Mouse (Mus musculus) erythroblast, embryonic 14.5 days (primary cell): Measurements from ENCODE around the gene Atp2c2. TPM values are rescaled to one million over a fixed set of nuclear protein-coding genes. Genes with fewer than 3 reads are reported as not detected.

Experiments used
- H3K27me3 ChIP-seq: 2 replicates; pipeline ENCODE4 v1.6.1; 2012; ENCODE audit warnings: inconsistent platforms; ENCODE audit not compliant: control insufficient read depth
- H3K36me3 ChIP-seq: 2 replicates; pipeline ENCODE4 v1.6.1; 2012; ENCODE audit warnings: mild to moderate bottlenecking, inconsistent platforms; ENCODE audit not compliant: control insufficient read depth
- H3K4me1 ChIP-seq: 2 replicates; pipeline ENCODE4 v1.6.1; 2012; ENCODE audit warnings: inconsistent platforms; ENCODE audit not compliant: control insufficient read depth
- H3K4me3 ChIP-seq: replicated peaks from 2 replicates; pipeline ENCODE3; 2012; ENCODE audit warnings: moderate library complexity, mild to moderate bottlenecking, inconsistent platforms
- H3K9me3 ChIP-seq: 2 replicates; pipeline ENCODE4 v1.6.1; 2012; ENCODE audit warnings: low read length, inconsistent platforms, mixed read lengths; ENCODE audit not compliant: control insufficient read depth
- GATA1 ChIP-seq: IDR thresholded peaks from 2 replicates; pipeline ENCODE4 v1.6.1; 2012; ENCODE audit warnings: low read length, inconsistent platforms, mixed read lengths
- TAL1 ChIP-seq: IDR thresholded peaks from 3 replicates; pipeline ENCODE4 v1.6.1; 2012; ENCODE audit warnings: low read length, inconsistent platforms, mixed read lengths
- polyA plus RNA-seq: library from polyadenylated mRNA; stranded (reverse); fragments of >175 nt; gene quantifications from 2 replicates; pipeline ENCODE4 v1.2.3, GENCODE M21; 2012

Gene Atp2c2
- polyA plus RNA-seq = not detected in 2 replicates

DNA sequence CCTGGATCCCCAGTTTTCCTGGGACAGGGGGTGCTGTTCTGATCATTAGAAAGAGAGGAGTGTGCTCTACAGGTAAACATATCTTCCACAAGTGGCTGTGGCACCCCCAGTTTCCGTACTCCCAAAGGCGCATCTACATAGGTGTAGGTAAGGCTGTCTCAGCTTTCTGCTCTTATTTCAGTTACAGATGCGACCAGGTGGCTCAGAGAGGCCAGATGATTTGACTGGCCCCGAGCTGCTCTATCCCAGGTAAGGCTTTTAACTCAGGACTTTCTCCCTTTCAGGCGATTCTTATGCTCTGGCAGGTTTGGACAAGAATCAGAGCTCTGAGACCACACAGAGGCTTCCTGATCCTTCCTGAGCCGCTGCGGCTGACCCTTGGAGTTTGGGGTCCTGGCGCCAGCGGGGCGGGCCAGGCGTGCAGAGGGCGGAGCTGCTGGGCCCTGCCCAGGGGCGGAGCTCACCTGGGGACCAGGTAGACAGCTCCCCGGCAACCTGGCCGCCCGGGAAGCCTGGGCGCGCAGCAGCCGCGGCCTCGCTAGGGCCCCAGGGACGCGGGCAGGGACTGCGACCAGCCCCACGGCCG is at the start of gene Atp2c2:
Gene Atp2c2 (plus strand): TSS at position 461 of the 586 bp plus-strand sequence.
- no peak within 1 kb of the TSS for H3K4me3 ChIP-seq
- H3K36me3 ChIP-seq = no peaks in the 10 kb centered on the region
- no peak for TF ChIP-seq GATA1
- TF ChIP-seq TAL1 = no peak
- H3K27me3 ChIP-seq = peaks cover 42% of the 10 kb centered on the region
- no peaks in the 10 kb centered on the region for H3K9me3 ChIP-seq
- H3K4me1 ChIP-seq = no peaks in the 10 kb centered on the region

DNA sequence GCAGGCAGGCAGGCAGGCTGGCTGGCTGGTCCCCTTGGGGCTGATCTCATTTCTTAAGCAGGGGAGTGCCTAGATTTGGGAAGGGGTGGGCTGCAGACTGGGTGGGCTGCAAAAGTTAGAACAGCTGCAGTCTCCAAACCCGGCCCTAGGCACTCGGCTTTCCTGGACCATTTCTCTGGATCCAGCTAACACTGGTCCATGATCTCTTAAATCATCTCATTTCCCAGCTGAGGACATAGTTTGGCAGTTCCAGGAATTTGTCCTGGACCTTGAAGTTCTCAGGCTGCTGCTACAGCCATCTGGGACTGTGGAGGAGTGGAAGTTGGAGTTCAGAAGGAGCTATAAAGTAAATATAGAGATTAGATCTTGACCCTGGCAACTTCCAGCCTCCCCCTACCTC is 48.5 kb upstream of the Atp2c2 start:
- H3K36me3 ChIP-seq = no peaks in the 10 kb centered on the region
- peaks cover 10% of the 10 kb centered on the region for H3K9me3 ChIP-seq
- TF ChIP-seq TAL1 (no peak), GATA1 (no peak)
- no peaks in the 10 kb centered on the region for H3K27me3 ChIP-seq
- no peaks in the 10 kb centered on the region for H3K4me1 ChIP-seq
- no peak overlapping the region for H3K4me3 ChIP-seq

DNA sequence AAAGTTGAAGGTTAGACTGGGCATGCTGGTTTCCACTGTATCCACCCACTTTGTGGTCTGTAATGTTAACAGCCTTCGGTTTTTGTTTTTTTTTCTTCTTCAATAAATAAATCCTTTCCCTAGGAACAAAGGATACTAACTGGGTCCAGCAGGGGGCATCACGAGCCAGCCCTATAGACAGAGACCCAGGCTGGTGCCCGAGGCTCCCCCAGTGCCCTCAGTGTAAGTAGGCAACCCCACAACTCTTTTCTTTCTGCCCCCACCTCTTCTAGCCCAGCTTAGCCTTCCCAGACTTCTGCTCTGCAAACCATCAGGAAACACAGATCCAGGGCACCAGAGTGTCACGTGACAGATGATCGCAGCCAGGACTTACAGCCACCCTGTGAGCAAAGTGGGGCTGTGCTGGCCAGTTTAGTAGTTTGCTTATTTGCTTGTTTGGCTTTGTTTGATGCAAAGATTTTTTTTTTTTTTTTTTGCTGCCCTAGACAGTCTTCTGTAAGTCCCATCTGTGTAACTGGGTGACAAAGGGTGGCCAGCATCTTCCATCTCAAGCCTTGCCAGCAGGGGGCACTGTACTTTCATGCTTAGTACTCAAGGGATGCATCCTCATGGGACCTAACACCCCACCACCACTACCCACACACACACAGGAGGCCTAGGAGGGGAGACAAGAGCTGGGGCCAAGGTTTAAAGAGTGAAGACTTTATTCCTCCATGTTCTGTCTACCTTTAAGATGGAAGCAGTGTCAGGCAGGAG is 42.9 kb upstream of the Atp2c2 start:
- TF ChIP-seq GATA1 = no peak
- no peak for TF ChIP-seq TAL1
- peaks cover 2% of the 10 kb centered on the region; the same call in 1 of the 2 replicates for H3K9me3 ChIP-seq

DNA sequence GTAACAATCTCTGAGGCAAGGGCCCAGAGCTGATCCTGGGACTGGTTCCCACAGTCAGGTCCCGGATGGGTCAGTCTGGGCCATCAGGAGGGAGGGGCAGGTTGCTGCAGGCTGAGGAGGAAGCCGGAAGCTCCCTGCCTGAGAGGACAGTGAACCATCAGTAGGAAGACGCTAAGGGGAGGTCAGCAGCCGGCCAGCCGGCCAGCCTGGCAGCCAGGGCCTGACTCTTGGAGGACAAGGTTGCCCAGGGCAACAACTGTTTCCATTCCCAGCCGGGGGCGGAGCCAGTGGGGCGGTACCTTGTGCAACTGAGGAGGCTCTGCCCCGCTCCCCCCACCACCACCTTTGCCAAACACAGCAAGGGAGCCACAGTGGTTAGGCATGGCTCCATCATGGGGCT is 38.7 kb upstream of the Atp2c2 start:
- no peaks in the 10 kb centered on the region for H3K9me3 ChIP-seq
- 0 out of 2 replicates have a peak, but pooled peaks cover 5% of the 10 kb centered on the region for H3K27me3 ChIP-seq
- H3K4me3 ChIP-seq = no peak overlapping the region
- no peaks in the 10 kb centered on the region for H3K4me1 ChIP-seq
- no peaks in the 10 kb centered on the region for H3K36me3 ChIP-seq
- TF ChIP-seq TAL1 (no peak), GATA1 (no peak)

More for the DNA sequence above, 42.9 kb upstream of the Atp2c2 start:
- Histone ChIP-seq H3K27me3 (no peaks in the 10 kb centered on the region), H3K4me1 (no peaks in the 10 kb centered on the region), H3K4me3 (no peak overlapping the region), H3K36me3 (no peaks in the 10 kb centered on the region)

DNA sequence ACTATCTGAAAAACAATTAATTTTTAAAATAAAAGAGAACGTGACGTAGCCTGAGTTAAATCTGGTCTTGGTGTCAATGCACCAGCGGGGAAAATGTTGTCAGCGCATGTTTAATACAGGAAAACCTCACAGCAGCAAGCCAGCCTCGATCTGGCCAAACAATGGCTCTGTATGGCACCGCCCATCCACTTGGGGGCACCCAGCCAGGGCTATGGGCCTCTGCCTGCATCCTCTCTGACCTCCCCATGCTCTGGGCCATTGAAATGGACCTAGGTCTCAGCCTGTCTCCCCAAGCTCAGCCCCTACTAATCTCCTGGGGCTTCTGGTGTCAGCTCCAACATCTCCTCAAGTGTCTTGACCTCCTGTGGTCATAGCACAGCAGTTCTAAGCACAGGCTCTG is 37.9 kb upstream of the Atp2c2 start:
- TF ChIP-seq GATA1 (no peak), TAL1 (no peak)
- Histone ChIP-seq H3K27me3 (peaks cover 10% of the 10 kb centered on the region), H3K36me3 (no peaks in the 10 kb centered on the region), H3K9me3 (no peaks in the 10 kb centered on the region), H3K4me3 (no peak overlapping the region), H3K4me1 (no peaks in the 10 kb centered on the region)

DNA sequence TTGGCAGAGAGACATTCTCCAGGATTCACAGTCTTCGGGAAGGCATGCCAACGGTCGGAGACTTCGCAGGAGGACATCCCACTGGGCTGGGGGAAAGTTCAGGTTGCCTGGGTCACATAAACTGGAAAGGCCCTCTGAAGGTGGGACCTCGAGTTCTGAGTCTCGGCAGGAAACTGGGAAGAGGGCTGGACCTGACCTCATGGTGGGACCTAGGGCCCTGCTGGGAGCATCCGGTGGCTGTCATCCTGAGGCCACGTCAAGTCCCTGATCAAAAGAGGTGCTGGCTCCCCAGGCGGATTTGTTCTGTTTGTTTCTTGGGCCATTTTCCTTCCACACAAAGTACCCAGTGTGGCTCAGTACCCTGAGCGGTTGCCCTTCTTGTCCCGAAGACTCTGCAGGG is 36.4 kb upstream of the Atp2c2 start:
- H3K4me1 ChIP-seq = no peaks in the 10 kb centered on the region
- H3K4me3 ChIP-seq = no peak overlapping the region
- H3K9me3 ChIP-seq = no peaks in the 10 kb centered on the region
- no peak for TF ChIP-seq TAL1
- TF ChIP-seq GATA1 = no peak
- H3K36me3 ChIP-seq = no peaks in the 10 kb centered on the region
- H3K27me3 ChIP-seq = peaks cover 10% of the 10 kb centered on the region

DNA sequence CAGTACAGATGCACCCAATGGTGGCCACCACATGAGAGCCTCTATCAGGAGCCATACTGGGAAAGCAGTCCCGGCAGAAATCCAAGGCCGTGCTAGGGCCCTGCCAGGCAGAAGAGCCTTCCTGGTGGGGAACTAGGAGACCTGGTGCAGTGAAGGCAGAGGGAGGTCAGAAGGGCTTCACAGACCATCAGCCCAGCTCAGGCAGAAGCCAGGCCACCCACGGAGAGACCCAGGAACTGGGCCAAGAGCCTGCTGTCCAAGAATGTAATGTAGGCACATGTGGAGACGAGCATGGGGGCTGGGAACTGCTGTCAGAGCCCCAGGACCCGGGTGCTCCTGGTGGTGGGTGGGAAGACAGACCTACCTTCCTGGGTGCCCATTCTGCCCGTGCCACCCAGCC is 34.5 kb upstream of the Atp2c2 start:
- Histone ChIP-seq H3K27me3 (peaks cover 10% of the 10 kb centered on the region), H3K9me3 (no peaks in the 10 kb centered on the region), H3K4me1 (no peaks in the 10 kb centered on the region), H3K36me3 (no peaks in the 10 kb centered on the region), H3K4me3 (no peak overlapping the region)
- TF ChIP-seq GATA1 (no peak), TAL1 (no peak)

DNA sequence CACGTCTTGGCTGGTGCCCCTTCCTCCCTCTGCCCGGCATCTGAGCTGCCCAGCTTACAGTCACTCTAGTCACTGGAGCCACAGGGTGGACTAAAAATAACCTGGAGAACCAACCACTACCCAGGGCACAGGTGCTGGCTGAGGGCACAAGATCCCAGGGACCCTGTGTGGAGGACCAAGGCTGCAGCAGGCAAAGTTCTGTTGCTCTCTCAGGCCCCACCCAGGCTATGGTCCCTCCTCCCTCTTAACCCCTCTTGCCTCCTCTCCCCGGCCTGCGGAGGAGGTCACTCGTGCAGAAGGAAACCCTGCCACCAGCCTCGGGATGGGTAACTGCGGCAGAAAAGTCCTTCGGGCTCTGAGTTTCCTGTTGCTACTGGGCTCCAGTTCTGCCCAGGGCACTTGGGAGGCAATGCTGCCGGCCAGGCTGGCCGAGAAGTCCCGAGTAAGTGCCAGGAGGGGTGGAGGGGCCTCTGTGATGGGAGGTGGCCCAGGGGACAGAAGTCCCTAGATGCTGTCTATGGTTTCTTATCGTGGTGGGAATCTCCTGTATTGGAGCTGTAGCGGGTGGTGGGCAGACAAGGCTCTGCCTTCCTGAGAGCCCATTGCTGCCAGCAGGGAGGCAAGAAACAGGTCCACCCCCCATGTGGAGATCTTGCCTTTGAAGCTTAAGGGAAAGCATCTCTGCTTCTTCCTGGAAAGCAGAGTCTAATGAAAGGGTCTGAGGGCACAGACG is 33.4 kb upstream of the Atp2c2 start, which contains the start of gene Wfdc1:
Gene Wfdc1 (plus strand): TSS at position 147 of the 733 bp plus-strand sequence.
- Histone ChIP-seq H3K27me3 (peaks cover 10% of the 10 kb centered on the region), H3K36me3 (no peaks in the 10 kb centered on the region), H3K9me3 (no peaks in the 10 kb centered on the region), H3K4me1 (no peaks in the 10 kb centered on the region), H3K4me3 (no peak within 1 kb of the TSS)
- TF ChIP-seq TAL1 (no peak), GATA1 (no peak)

DNA sequence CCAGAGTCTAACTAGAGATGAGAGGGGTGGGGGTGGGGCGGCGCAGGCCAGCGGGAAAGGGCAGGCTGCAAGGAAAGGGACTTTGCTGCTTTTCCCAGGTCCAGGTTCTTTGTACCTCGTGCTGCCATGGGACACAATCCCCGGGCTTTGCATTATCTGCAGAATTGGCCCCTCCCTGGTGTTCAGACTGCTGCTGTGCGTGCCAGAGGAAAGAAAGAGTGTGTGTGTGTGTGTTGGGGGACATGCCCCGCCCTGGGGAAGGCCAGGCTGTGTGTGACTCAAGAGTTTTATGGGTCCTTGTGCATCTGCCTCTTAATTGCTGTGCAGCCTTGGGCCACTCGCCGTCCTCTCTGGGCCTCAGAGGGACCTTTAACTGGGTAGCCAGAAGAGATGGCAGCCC is 31.4 kb upstream of the Atp2c2 start:
- H3K27me3 ChIP-seq = peaks cover 10% of the 10 kb centered on the region
- no peaks in the 10 kb centered on the region for H3K9me3 ChIP-seq
- no peak overlapping the region for H3K4me3 ChIP-seq
- no peak for TF ChIP-seq GATA1
- TF ChIP-seq TAL1 = no peak
- no peaks in the 10 kb centered on the region for H3K4me1 ChIP-seq
- H3K36me3 ChIP-seq = no peaks in the 10 kb centered on the region
